Mouse (Mus musculus) heart, postnatal 10 days (tissue): Measurements from ENCODE around the gene F830045P16Rik. TPM values are rescaled to one million over a fixed set of nuclear protein-coding genes. Genes with fewer than 3 reads are reported as not detected.

Experiments used
- total RNA-seq, 2 experiments: library from RNA; stranded (reverse); gene quantifications; 2 replicates each; pipeline ENCODE4 v1.2.3; 2021

Gene F830045P16Rik
- total RNA-seq, 2 experiments from 2014 or later: not detected

Other genes starting within 250 kb of the F830045P16Rik start
- 10 to 100 TPM; 11.8 to 13.4 TPM for gene Ckap2l, start 239.4 kb downstream of the F830045P16Rik start, total RNA-seq
- under 1 TPM in 1 of 2 experiments, not detected in 1; 0.12 TPM for gene Il1a, start 226.6 kb downstream of the F830045P16Rik start, total RNA-seq
- under 1 TPM; 0.25 to 0.34 TPM for gene Il1b, start 165.5 kb downstream of the F830045P16Rik start, total RNA-seq
- gene Sirpa, start 56.2 kb upstream of the F830045P16Rik start, total RNA-seq: 10 to 100 TPM; 22.9 to 28.6 TPM
- not detected for gene Pdyn, start 163.2 kb upstream of the F830045P16Rik start, total RNA-seq